ENCODE assay signal across 8 mouse cellular contexts in the genomic region with DNA sequence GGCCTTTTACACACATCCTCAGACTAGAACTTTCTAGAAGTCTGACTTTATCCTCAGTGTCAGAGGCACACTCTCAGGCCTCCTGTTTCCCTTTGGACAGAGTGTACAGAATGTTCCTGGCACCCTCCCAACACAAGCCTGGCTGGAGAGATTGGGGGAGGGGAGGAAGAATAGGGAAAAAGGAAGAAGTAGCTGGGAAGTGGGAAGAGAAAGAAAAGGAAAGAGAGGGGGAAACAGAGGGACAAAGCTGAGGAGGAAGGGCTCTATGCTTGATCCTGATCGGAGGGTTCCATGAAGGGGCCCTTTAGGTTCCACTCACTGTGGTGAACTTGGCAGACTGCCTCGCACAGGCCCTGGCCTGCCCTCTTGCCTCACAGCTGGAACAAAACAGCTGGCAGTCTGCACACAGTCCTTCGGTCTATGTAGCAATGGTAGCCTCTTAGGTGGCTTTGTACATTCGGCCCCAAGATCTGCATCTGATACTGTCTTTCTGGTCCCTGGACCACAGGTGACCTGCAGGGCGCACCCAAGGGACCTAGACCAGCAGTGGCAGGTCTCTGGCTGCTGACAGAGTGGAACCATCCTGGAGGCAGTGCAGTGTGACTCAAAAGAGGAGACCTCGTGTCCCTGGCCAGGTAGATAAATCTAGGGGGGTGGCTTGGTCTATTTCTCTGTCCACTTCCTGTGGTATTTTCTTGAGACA. TPM values are rescaled to one million over a fixed set of nuclear protein-coding genes. Genes with fewer than 3 reads are reported as not detected.
DNase-seq lines count a peak whose midpoint lies in the region; ATAC-seq and TF ChIP-seq lines count a peak whose summit lies in the region.

No protein-coding gene starts in this region.

- WGBS in limb, embryonic 14.5 days = 49% methylated on average over 6 of the region's 6 CpGs
- WGBS in small intestine, adult 2 months = 15% methylated on average over 6 of the region's 6 CpGs

- no peak overlapping the region for H3K4me2 ChIP-seq in limb, embryonic 14.5 days (replicated peaks; ENCODE audit: low read depth, low read length, severe bottlenecking)

- H3K27ac ChIP-seq in layer of hippocampus, adult 2 months = peak overlapping the region; percentile 80
- H3K27ac ChIP-seq in limb, embryonic 14.5 days (replicated peaks; ENCODE audit: low read depth, low read length) = peak overlapping the region; percentile 67
- peak overlapping the region; percentile 87 for H3K27ac ChIP-seq in small intestine, adult 2 months (ENCODE audit: insufficient read depth, low read depth, low read length)

- H3K36me3 ChIP-seq in limb, embryonic 14.5 days (ENCODE audit: control insufficient read depth, insufficient read depth, low read length) = peaks cover 10% of the 10 kb centered on the region; the same call in 1 of the 2 replicates
- peaks cover 58% of the 10 kb centered on the region for H3K36me3 ChIP-seq in small intestine, adult 2 months (ENCODE audit: control insufficient read depth, insufficient read depth, low read length)

- no peak for TF ChIP-seq POLR2A in limb, embryonic 14.5 days (IDR thresholded peaks at IDR 0.05; ENCODE audit: borderline replicate concordance, extremely low read depth, insufficient read depth, insufficient read length)
- no peak; the same call in 1 of the 2 replicates for TF ChIP-seq POLR2A in small intestine, adult 2 months (IDR thresholded peaks at IDR 0.05; ENCODE audit: low read depth, low read length)

- H3K27me3 ChIP-seq in limb, embryonic 14.5 days (ENCODE audit: control insufficient read depth, insufficient read depth, low read length) = no peaks in the 10 kb centered on the region
- H3K27me3 ChIP-seq in small intestine, adult 2 months (ENCODE audit: control insufficient read depth, insufficient read depth, low read length) = no peaks in the 10 kb centered on the region

- no peak overlapping the region for H3K4me3 ChIP-seq in layer of hippocampus, adult 2 months
- H3K4me3 ChIP-seq in limb, embryonic 14.5 days (replicated peaks; ENCODE audit: low read length) = no peak overlapping the region
- H3K4me3 ChIP-seq in small intestine, adult 2 months (ENCODE audit: low read depth, low read length) = no peak overlapping the region

- H3K9me3 ChIP-seq in limb, embryonic 14.5 days (ENCODE audit: control insufficient read depth, low read length) = no peaks in the 10 kb centered on the region

- TF ChIP-seq CTCF in layer of hippocampus, adult 2 months (conservative IDR thresholded peaks at IDR 0.05) = no peak
- no peak for TF ChIP-seq CTCF in small intestine, adult 2 months (IDR thresholded peaks at IDR 0.05; ENCODE audit: extremely low read depth, insufficient read length, insufficient replicate concordance, low read depth, low read length)

- intact Hi-C loops in heart, postnatal 14 days (cut with DNase I) = no loop called here

- DNase-seq in layer of hippocampus, adult 2 months (ENCODE audit: low spot score in 2 of 2) = peak in 1 of 2 experiments; percentile 44
- DNase-seq in layer of hippocampus, adult 9-11 months = no peak
- peak; percentile 93 for DNase-seq in NIH3T3 (ENCODE audit: low read depth)
- DNase-seq in heart, postnatal 14 days = peak; percentile 86 to 89
- peak; percentile 76 for DNase-seq in limb, embryonic 14.5 days (ENCODE audit: low spot score)
- no peak for DNase-seq in B cell, adult 2 months

- peak; percentile 34; the same call in 1 of the 2 replicates for ATAC-seq in common myeloid progenitor, adult 5-6 weeks (replicated peaks; ENCODE audit: low read depth, poor library complexity, severe bottlenecking)
- peak; percentile 77 for ATAC-seq in limb, embryonic 14.5 days (ENCODE audit: low FRiP score, low read depth)

- peaks cover 19% of the 10 kb centered on the region for H3K4me1 ChIP-seq in limb, embryonic 14.5 days (ENCODE audit: control insufficient read depth, insufficient read depth, low read length)
- H3K4me1 ChIP-seq in small intestine, adult 2 months (ENCODE audit: control insufficient read depth, insufficient read depth, insufficient read length, low read length) = peaks cover 14% of the 10 kb centered on the region

- H3K9ac ChIP-seq in limb, embryonic 14.5 days (ENCODE audit: low read depth, low read length, severe bottlenecking) = no peak overlapping the region

RNA-seq across cellular contexts. Expression of a gene that starts 22.6 kb away (rescaled TPM):
- total RNA-seq in layer of hippocampus, adult 2 months (2021) = 10 to 100 TPM; 21.2 to 27.5 TPM
- 5.3 and 6.4 TPM in 2 replicates for total RNA-seq in common myeloid progenitor, adult 5-6 weeks (2017)
- 10 to 100 TPM; 12.3 to 18.9 TPM for total RNA-seq in heart, postnatal 14 days (2021)
- 8.3 and 10.5 TPM in 2 replicates for polyA plus RNA-seq in limb, embryonic 14.5 days (2012; rRNA removed)
- polyA plus RNA-seq in limb, embryonic 14.5 days (2014; fragmentation: Nextera tagmentation; extraction: Ambion mirVana) = 4.0 and 4.2 TPM in 2 replicates
- 4.1 and 5.2 TPM in 2 replicates for polyA plus RNA-seq in small intestine, adult 2 months (2012; rRNA removed)

RNA-seq across cellular contexts. Expression of a gene that starts 22.7 kb away (rescaled TPM):
- 10 to 100 TPM; 15.4 to 15.7 TPM for total RNA-seq in layer of hippocampus, adult 2 months (2021)
- total RNA-seq in common myeloid progenitor, adult 5-6 weeks (2017) = 22.9 and 31.3 TPM in 2 replicates
- total RNA-seq in heart, postnatal 14 days (2021) = 10 to 100 TPM; 16.8 to 20.1 TPM
- polyA plus RNA-seq in limb, embryonic 14.5 days (2012; rRNA removed) = 82.8 and 104 TPM in 2 replicates
- 91.0 and 91.6 TPM in 2 replicates for polyA plus RNA-seq in limb, embryonic 14.5 days (2014; fragmentation: Nextera tagmentation; extraction: Ambion mirVana)
- 78.8 and 113 TPM in 2 replicates for polyA plus RNA-seq in small intestine, adult 2 months (2012; rRNA removed)

RNA-seq across cellular contexts. Expression of a gene that starts 37.9 kb away (rescaled TPM):
- 10 to 100 TPM; 66.6 to 67.9 TPM for total RNA-seq in layer of hippocampus, adult 2 months (2021)
- total RNA-seq in common myeloid progenitor, adult 5-6 weeks (2017) = 123 and 126 TPM in 2 replicates
- 10 to 100 TPM; 45.4 to 46.7 TPM for total RNA-seq in heart, postnatal 14 days (2021)
- 130 and 142 TPM in 2 replicates for polyA plus RNA-seq in limb, embryonic 14.5 days (2012; rRNA removed)
- 140 and 158 TPM in 2 replicates for polyA plus RNA-seq in limb, embryonic 14.5 days (2014; fragmentation: Nextera tagmentation; extraction: Ambion mirVana)
- polyA plus RNA-seq in small intestine, adult 2 months (2012; rRNA removed) = 17.9 and 34.6 TPM in 2 replicates

RNA-seq across cellular contexts. Expression of a gene that starts 57.9 kb away (rescaled TPM):
- total RNA-seq in layer of hippocampus, adult 2 months (2021) = 10 to 100 TPM; 11.0 to 13.6 TPM
- total RNA-seq in common myeloid progenitor, adult 5-6 weeks (2017) = 4.0 and 5.2 TPM in 2 replicates
- 1 to 10 TPM; 4.6 to 5.9 TPM for total RNA-seq in heart, postnatal 14 days (2021)
- polyA plus RNA-seq in limb, embryonic 14.5 days (2012; rRNA removed) = 14.2 and 16.7 TPM in 2 replicates
- polyA plus RNA-seq in limb, embryonic 14.5 days (2014; fragmentation: Nextera tagmentation; extraction: Ambion mirVana) = 5.1 and 6.2 TPM in 2 replicates
- 2.0 and 3.7 TPM in 2 replicates for polyA plus RNA-seq in small intestine, adult 2 months (2012; rRNA removed)

Comparison
In these comparisons a context has a peak if more than half of its experiments do, and no peak if none do; other contexts are left out.
1. DNase-seq: peak in NIH3T3 (single experiment), heart, postnatal 14 days (2 of 2) and limb, embryonic 14.5 days (single experiment); none in layer of hippocampus, adult 9-11 months (single experiment) and B cell, adult 2 months (0 of 2).
2. Peak in every context shown above with its lines, with median percentiles within 50 percentile points of each other: H3K27ac ChIP-seq.